Comparison of ENCODE assay signal across 8 mouse cellular contexts in genomic region chr19:9982852-9983542, GRCm38 (mm10). TPM values are rescaled to one million over a fixed set of nuclear protein-coding genes. Genes with fewer than 3 reads are reported as not detected.
DNase-seq lines count a peak whose midpoint lies in the region; ATAC-seq and TF ChIP-seq lines count a peak whose summit lies in the region.

No protein-coding gene starts in this region.

- no peak for TF ChIP-seq CTCF in heart, postnatal 0 days (IDR thresholded peaks at IDR 0.05; ENCODE audit: low read depth)

- H3K4me1 ChIP-seq in erythroblast, embryonic 14.5 days (ENCODE audit: control insufficient read depth) = peaks cover 79% of the 10 kb centered on the region
- H3K4me1 ChIP-seq in heart, postnatal 0 days (ENCODE audit: control insufficient read depth, insufficient read depth) = peaks cover 21% of the 10 kb centered on the region; the same call in 1 of the 2 replicates

- peak; percentile 71 for ATAC-seq in heart, postnatal 0 days (ENCODE audit: insufficient read depth, low read depth)

- H3K27me3 ChIP-seq in erythroblast, embryonic 14.5 days (ENCODE audit: control insufficient read depth) = no peaks in the 10 kb centered on the region; the same call in 1 of the 2 replicates
- no peaks in the 10 kb centered on the region for H3K27me3 ChIP-seq in heart, postnatal 0 days (ENCODE audit: control insufficient read depth, insufficient read depth, low read length)

- WGBS in heart, postnatal 0 days = under 1% methylated on average over 29 of the region's 31 CpGs

- H3K27ac ChIP-seq in heart, postnatal 0 days (ENCODE audit: low read depth) = peak overlapping the region; percentile 99

- no peaks in the 10 kb centered on the region for H3K9me3 ChIP-seq in erythroblast, embryonic 14.5 days (ENCODE audit: control insufficient read depth, low read length)
- H3K9me3 ChIP-seq in heart, postnatal 0 days (replicated peaks; ENCODE audit: control insufficient read depth, low read length) = no peaks in the 10 kb centered on the region

- no peak for TF ChIP-seq EP300 in heart, postnatal 0 days (IDR thresholded peaks at IDR 0.05; ENCODE audit: low read depth)

- peaks cover 50% of the 10 kb centered on the region for H3K36me3 ChIP-seq in erythroblast, embryonic 14.5 days (ENCODE audit: control insufficient read depth)
- peaks cover 24% of the 10 kb centered on the region for H3K36me3 ChIP-seq in heart, postnatal 0 days (replicated peaks; ENCODE audit: control insufficient read depth, insufficient read depth, low read length)

- H3K4me2 ChIP-seq in heart, postnatal 0 days (ENCODE audit: low read depth, low read length) = peak overlapping the region; percentile 91

- H3K4me3 ChIP-seq in erythroblast, embryonic 14.5 days (replicated peaks) = peak overlapping the region; percentile 82
- peak overlapping the region; percentile 88 for H3K4me3 ChIP-seq in heart, postnatal 0 days (ENCODE audit: low read depth, low read length)

- DNase-seq in ES-CJ7 (ENCODE audit: low read depth, low spot score) = peak; percentile 41
- peak; percentile 65 for DNase-seq in adrenal gland, adult 8-10 months
- DNase-seq in heart, postnatal 0 days (ENCODE audit: low spot score) = peak; percentile 74
- DNase-seq in kidney, postnatal 4 days = peak; percentile 79 to 89
- DNase-seq in lung, postnatal 4 days = peak; percentile 85 to 87
- peak; percentile 64 for DNase-seq in right cerebral cortex, postnatal 14 days
- DNase-seq in Muller cell, postnatal 12 days (ENCODE audit: inconsistent ontology term) = no peak

- H3K9ac ChIP-seq in heart, postnatal 0 days (replicated peaks; ENCODE audit: low read depth, low read length) = peak overlapping the region; percentile 98

RNA-seq across cellular contexts. Expression of gene Fth1, which starts 2.6 kb away (rescaled TPM):
- 1,000 to 10,000 TPM; 2,860 to 3,469 (median 3,019) TPM for total RNA-seq in adrenal gland, adult 8-10 months (2022)
- 1,886 and 6,516 TPM in 2 replicates for polyA plus RNA-seq in erythroblast, embryonic 14.5 days (2012)
- total RNA-seq in heart, postnatal 0 days (2014; rRNA removed; ENCODE audit: low replicate concordance) = 396 and 524 TPM in 2 replicates
- 3,148 and 3,286 TPM in 2 replicates for polyA plus RNA-seq in heart, postnatal 0 days (2015; fragmentation: Nextera tagmentation; extraction: Ambion mirVana)

RNA-seq across cellular contexts. Expression of gene Best1, which starts 18.4 kb away (rescaled TPM):
- total RNA-seq in adrenal gland, adult 8-10 months (2022) = 1 to 10 TPM in 1 of 4 experiments, under 1 TPM in 3; 0.15 to 1.0 (median 0.44) TPM
- not detected in 2 replicates for polyA plus RNA-seq in erythroblast, embryonic 14.5 days (2012)
- not detected in 2 replicates for total RNA-seq in heart, postnatal 0 days (2014; rRNA removed; ENCODE audit: low replicate concordance)
- polyA plus RNA-seq in heart, postnatal 0 days (2015; fragmentation: Nextera tagmentation; extraction: Ambion mirVana) = 0.26 and 0.33 TPM in 2 replicates

RNA-seq across cellular contexts. Expression of gene Rab3il1, which starts 18.5 kb away (rescaled TPM):
- total RNA-seq in adrenal gland, adult 8-10 months (2022) = 10 to 100 TPM in 2 of 4 experiments, 1 to 10 TPM in 2; 6.5 to 13.3 (median 9.5) TPM
- 90.0 and 90.9 TPM in 2 replicates for polyA plus RNA-seq in erythroblast, embryonic 14.5 days (2012)
- 16.3 and 27.4 TPM in 2 replicates for total RNA-seq in heart, postnatal 0 days (2014; rRNA removed; ENCODE audit: low replicate concordance)
- polyA plus RNA-seq in heart, postnatal 0 days (2015; fragmentation: Nextera tagmentation; extraction: Ambion mirVana) = 17.9 and 20.7 TPM in 2 replicates

RNA-seq across cellular contexts. Expression of gene Fads3, which starts 58.4 kb away (rescaled TPM):
- 10 to 100 TPM in 3 of 4 experiments, 1 to 10 TPM in 1; 9.9 to 55.1 (median 22.0) TPM for total RNA-seq in adrenal gland, adult 8-10 months (2022)
- 11.1 and 13.7 TPM in 2 replicates for polyA plus RNA-seq in erythroblast, embryonic 14.5 days (2012)
- 106 and 156 TPM in 2 replicates for total RNA-seq in heart, postnatal 0 days (2014; rRNA removed; ENCODE audit: low replicate concordance)
- 21.4 and 23.3 TPM in 2 replicates for polyA plus RNA-seq in heart, postnatal 0 days (2015; fragmentation: Nextera tagmentation; extraction: Ambion mirVana)
